Mouse (Mus musculus): Measurements from ENCODE around the gene Ythdf1. TPM values are rescaled to one million over a fixed set of nuclear protein-coding genes. Genes with fewer than 3 reads are reported as not detected.

Gene Ythdf1
- polyA plus RNA-seq (2016; fragmentation: Nextera tagmentation; extraction: Ambion mirVana): 71.3 and 72.6 TPM in 2 replicates

DNA sequence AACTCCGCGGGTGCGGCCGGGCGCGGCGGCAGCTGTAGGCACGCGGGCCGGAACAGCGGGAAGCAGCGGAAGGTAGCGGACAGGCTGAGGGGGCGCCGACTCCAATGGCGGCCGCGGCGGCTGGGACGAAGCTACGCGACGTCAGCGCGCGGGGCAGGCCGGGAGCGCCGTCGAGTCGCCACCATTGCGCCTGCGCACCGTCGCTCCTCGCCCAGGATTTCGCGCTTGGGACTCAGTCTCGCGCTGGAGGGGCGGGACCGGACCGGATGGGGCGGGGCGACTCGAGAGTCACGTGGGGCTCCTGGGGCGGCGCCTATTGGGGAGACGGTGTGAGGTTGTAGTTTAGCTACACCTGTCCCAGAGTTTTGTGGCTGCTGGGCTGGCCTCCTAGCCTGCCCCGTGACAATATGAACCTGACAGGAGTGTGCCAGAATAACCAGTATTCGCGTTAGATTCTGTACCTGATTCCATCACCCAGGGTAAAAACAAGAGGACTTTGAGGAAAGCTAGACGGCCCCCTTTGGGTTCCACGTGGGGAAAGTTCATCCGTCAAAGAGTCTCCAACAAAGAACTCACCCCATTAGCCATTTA, at the start of gene Ythdf1:
Ythdf1 (minus strand) TSS at position 140 of the 591 bp plus-strand sequence.
- Histone ChIP-seq H3K9ac (peak within 1 kb of the TSS; percentile 99), H3K9me3 (no peaks in the 10 kb centered on the region), H3K4me1 (peaks cover 15% of the 10 kb centered on the region), H3K27ac (peak within 1 kb of the TSS; percentile 83), H3K27me3 (no peaks in the 10 kb centered on the region), H3K4me3 (peak within 1 kb of the TSS; percentile 98), H3K36me3 (peaks cover 16% of the 10 kb centered on the region; the same call in 1 of the 2 replicates), H3K4me2 (replicated peaks) (peak within 1 kb of the TSS; percentile 79)
- WGBS: under 1% methylated on average over 56 of the region's 56 CpGs
- peak; percentile 89 for ATAC-seq (ENCODE audit: insufficient number of reproducible peaks, insufficient read depth, low FRiP score, low TSS enrichment)

- no peaks in the 10 kb centered on the region for H3K9me3 ChIP-seq
- peak; percentile 85 for ATAC-seq (ENCODE audit: insufficient number of reproducible peaks, insufficient read depth, low FRiP score, low TSS enrichment)
- no peaks in the 10 kb centered on the region for H3K27me3 ChIP-seq
- H3K4me2 ChIP-seq (replicated peaks): peak within 1 kb of the TSS; percentile 83
- peaks cover 26% of the 10 kb centered on the region for H3K36me3 ChIP-seq
- H3K27ac ChIP-seq: peak within 1 kb of the TSS; percentile 77
- peak within 1 kb of the TSS; percentile 87 for H3K9ac ChIP-seq
- peak within 1 kb of the TSS; percentile 76 for H3K4me3 ChIP-seq
- under 1% methylated on average over 57 of the region's 57 CpGs for WGBS
- H3K4me1 ChIP-seq: peaks cover 12% of the 10 kb centered on the region; the same call in 1 of the 2 replicates
Measured at GRCm38 (mm10) chr2:180967010-180967763, 46.4 kb upstream of the Ythdf1 start, which contains the start of gene Arfgap1. Gene Arfgap1 (plus strand): TSS chr2:180967225.

DNA sequence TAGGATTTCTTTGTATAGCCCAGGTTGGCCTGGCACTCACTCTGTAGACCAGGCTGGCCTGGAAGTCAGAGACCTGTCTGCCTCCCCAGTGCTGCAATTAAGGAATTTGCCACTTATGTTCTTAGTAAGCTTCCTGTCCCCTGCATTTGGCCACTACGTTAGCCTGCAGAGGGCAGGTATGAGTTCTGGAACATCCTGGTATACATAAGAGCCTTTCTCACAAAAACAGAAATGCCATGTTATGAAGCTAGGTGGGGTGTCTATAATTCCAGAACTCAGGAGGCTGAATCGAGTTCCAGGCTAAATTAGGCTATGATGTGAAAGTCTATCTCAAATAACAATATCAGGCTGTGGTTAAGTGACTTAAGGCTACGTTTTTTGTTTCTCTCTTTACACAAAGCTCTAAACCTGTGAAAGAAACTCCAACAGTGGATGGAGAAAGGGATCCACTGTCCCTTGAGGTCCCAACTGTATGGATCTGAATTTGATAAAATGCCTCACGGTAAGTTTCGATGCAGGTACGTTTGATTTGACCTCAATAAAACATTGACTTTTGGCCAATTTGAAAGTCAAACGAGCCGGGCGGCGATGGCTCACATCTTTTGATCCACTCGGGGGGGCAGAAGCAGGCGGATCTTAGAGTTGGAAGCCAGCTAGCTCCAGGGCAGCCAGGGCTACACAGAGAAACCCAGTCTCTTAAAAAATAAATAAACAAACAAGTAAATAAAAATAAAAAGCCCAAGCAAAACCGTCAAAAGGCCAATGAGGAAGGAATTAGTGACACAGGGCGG, 45.5 kb upstream of the Ythdf1 start:
- Histone ChIP-seq H3K4me2 (replicated peaks) (peak overlapping the region; percentile 83), H3K27ac (peak overlapping the region; percentile 77; the same call in 1 of the 2 replicates), H3K36me3 (peaks cover 17% of the 10 kb centered on the region), H3K4me1 (peaks cover 12% of the 10 kb centered on the region; the same call in 1 of the 2 replicates), H3K9me3 (no peaks in the 10 kb centered on the region), H3K27me3 (no peaks in the 10 kb centered on the region), H3K9ac (peak overlapping the region; percentile 87), H3K4me3 (peak overlapping the region; percentile 76)
- 14% methylated on average over 14 of the region's 14 CpGs for WGBS
- no peak; the same call in 1 of the 2 replicates for ATAC-seq (ENCODE audit: insufficient number of reproducible peaks, insufficient read depth, low FRiP score, low TSS enrichment)

- ATAC-seq (ENCODE audit: insufficient number of reproducible peaks, insufficient read depth, low FRiP score, low TSS enrichment): no peak
- 3% methylated on average over 5 of the region's 5 CpGs for WGBS
- H3K27me3 ChIP-seq: no peaks in the 10 kb centered on the region
Measured at GRCm38 (mm10) chr2:180963956-180964355, 43.2 kb upstream of the Ythdf1 start.

DNA sequence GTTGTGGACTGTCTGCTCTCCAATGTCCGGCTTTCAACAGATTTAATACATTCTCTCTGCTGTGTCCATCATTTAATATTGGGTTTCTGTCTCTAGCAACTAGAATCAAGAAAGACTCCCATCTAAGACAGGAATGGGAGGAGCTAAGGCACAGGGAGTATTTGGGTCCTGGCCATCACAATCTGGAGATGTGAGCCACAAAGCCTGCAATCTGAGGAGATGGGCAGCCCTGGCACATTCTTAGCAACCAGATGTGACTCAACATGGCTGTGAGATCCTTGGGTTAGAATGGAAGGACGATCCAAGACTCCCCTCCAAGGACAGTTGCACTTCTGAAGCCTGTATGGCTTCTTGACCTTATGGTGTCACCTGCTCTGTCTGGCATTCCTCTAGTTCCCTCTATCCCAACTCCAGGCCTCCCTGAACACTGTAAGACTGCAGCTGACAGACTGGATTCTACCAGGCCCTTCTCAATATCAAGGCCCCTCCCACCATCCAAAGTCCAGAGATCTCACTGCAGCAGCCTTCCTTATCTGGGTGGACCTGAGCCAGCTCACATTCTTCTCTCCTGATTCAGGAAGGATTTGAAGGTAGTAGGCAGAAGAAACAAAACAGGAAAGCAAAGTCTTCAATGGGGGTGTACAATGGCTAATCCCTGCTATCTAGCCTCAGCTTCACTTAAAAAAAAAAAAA, 42.0 kb upstream of the Ythdf1 start:
- Histone ChIP-seq H3K4me3 (no peak overlapping the region), H3K4me1 (no peaks in the 10 kb centered on the region; the same call in 1 of the 2 replicates), H3K9me3 (no peaks in the 10 kb centered on the region), H3K9ac (no peak overlapping the region), H3K36me3 (no peaks in the 10 kb centered on the region), H3K27me3 (no peaks in the 10 kb centered on the region), H3K4me2 (replicated peaks) (no peak overlapping the region), H3K27ac (no peak overlapping the region)
- WGBS: 64% methylated on average over 2 of the region's 2 CpGs
- no peak for ATAC-seq (ENCODE audit: insufficient number of reproducible peaks, insufficient read depth, low FRiP score, low TSS enrichment)

More at GRCm38 (mm10) chr2:180963956-180964355, 43.2 kb upstream of the Ythdf1 start:
- no peak overlapping the region for H3K9ac ChIP-seq
- 0 out of 2 replicates have a peak, but pooled peaks cover 3% of the 10 kb centered on the region for H3K36me3 ChIP-seq
- no peaks in the 10 kb centered on the region for H3K9me3 ChIP-seq
- H3K4me3 ChIP-seq: no peak overlapping the region
- peaks cover 10% of the 10 kb centered on the region; the same call in 1 of the 2 replicates for H3K4me1 ChIP-seq
- H3K27ac ChIP-seq: no peak overlapping the region
- no peak overlapping the region for H3K4me2 ChIP-seq (replicated peaks)

- Histone ChIP-seq H3K27me3 (peaks cover 5% of the 10 kb centered on the region), H3K27ac (no peak overlapping the region), H3K4me1 (no peaks in the 10 kb centered on the region), H3K4me2 (replicated peaks) (no peak overlapping the region), H3K36me3 (no peaks in the 10 kb centered on the region), H3K9me3 (no peaks in the 10 kb centered on the region), H3K4me3 (no peak overlapping the region), H3K9ac (no peak overlapping the region)
- WGBS: 78% methylated on average over 3 of the region's 3 CpGs
- no peak for ATAC-seq (ENCODE audit: insufficient number of reproducible peaks, insufficient read depth, low FRiP score, low TSS enrichment)
Measured at GRCm38 (mm10) chr2:180960187-180960586, 39.4 kb upstream of the Ythdf1 start.

DNA sequence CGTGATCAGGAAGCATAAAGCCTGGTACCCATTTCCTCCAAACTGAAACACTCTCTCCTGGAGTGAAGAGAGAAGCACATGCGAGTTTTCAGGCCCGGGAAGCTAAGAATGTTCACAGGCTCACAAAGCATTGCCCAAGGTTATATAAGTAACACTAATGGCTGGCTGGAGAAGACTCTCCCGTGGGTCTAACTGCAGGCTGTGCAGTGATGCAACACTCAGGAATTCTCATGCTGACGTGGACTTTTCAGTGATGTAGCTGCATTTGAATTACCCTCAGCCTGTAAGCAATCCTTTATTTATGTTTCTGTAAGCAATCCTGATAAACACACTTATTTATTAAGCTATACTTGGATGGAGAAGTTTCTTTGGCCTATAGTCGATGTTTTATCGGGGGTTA, 38.9 kb upstream of the Ythdf1 start:
- no peak for ATAC-seq (ENCODE audit: insufficient number of reproducible peaks, insufficient read depth, low FRiP score, low TSS enrichment)
- H3K27me3 ChIP-seq: peaks cover 5% of the 10 kb centered on the region
- 0 out of 2 replicates have a peak, but pooled peaks cover 3% of the 10 kb centered on the region for H3K4me1 ChIP-seq
- 73% methylated on average over 7 of the region's 7 CpGs for WGBS
- no peaks in the 10 kb centered on the region for H3K9me3 ChIP-seq
- no peak overlapping the region for H3K4me2 ChIP-seq (replicated peaks)
- no peak overlapping the region for H3K9ac ChIP-seq
- H3K36me3 ChIP-seq: no peaks in the 10 kb centered on the region
- H3K27ac ChIP-seq: no peak overlapping the region
- H3K4me3 ChIP-seq: no peak overlapping the region

DNA sequence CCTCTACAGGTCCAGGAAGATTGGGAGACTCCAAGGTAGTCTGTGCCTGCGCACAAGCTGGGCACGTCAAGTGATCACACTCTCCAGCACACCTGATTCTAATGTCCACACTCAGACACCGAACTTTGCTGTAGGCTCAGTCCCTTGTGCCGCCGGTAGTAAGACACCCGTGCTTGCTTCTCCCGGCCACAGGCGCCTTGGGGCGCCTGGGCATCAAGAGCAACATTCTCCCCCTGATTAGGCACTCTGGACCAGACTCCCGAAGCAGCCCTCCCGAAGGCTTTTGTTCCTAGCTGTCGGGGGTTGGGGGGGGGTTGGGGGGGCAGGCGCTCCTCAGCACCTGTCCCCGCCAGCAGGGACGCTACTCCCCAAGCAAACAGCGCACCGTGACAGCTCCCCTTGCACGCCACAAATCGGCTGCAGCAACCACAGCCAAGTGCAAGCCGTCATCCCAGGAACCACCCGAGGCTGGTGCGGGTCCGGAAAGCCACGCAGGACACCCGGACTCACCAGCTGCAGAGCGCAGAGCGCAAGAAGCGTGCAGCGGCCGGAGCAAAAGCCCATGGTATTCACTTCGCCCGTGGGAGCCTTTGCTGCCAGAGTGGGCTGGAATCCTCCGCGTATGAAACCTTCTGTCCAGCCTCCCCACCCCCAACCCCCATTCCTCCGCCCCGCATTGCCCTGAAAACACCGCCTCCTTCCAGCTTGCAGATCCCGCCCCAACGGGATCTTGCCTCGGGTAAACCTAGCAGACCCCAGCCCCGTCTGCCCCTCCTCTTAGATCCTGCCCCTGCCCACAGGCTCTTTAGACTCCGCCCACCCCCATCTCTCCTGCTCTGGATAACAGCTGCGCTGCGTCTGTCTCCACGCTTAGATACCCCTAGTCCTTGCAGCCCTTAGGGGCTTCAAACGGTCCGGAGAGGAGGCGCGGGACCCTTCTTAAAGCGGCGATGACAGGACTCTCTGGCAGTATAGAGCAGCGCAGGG, 33.6 kb upstream of the Ythdf1 start, which contains the start of gene Nkain4:
Nkain4 (minus strand) TSS at position 639 of the 987 bp plus-strand sequence.
- Histone ChIP-seq H3K9me3 (no peaks in the 10 kb centered on the region), H3K4me3 (peak within 1 kb of the TSS; percentile 58), H3K27me3 (peaks cover 20% of the 10 kb centered on the region), H3K27ac (peak within 1 kb of the TSS; percentile 87), H3K36me3 (no peaks in the 10 kb centered on the region), H3K9ac (peak within 1 kb of the TSS; percentile 69), H3K4me1 (peaks cover 18% of the 10 kb centered on the region), H3K4me2 (replicated peaks) (peak within 1 kb of the TSS; percentile 94)
- peak; percentile 91 for ATAC-seq (ENCODE audit: insufficient number of reproducible peaks, insufficient read depth, low FRiP score, low TSS enrichment)
- WGBS: under 1% methylated on average over 51 of the region's 52 CpGs

DNA sequence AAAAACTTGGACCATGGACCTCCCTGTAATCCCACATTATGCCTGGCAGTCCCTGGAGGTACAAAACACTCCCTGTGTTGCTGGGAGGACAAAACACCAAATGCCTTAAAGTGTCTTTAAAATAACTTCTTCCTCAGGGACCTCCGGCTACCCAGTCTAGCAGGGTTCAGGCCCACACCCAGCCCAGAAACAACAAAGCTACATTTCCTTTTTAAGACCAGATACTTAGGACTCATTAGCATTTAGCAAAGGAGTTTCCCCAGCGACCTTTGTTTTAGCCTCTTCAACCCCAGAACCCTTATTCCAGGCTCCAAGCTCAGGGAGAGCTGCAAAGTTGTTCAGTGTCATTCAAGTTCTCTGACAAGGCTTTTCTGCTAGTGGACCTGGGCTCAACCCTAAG, 32.9 kb upstream of the Ythdf1 start:
- H3K4me2 ChIP-seq (replicated peaks): peak overlapping the region; percentile 94
- peak overlapping the region; percentile 69; the same call in 1 of the 2 replicates for H3K9ac ChIP-seq
- no peaks in the 10 kb centered on the region for H3K9me3 ChIP-seq
- peak overlapping the region; percentile 87; the same call in 1 of the 2 replicates for H3K27ac ChIP-seq
- 27% methylated on average over 2 of the region's 2 CpGs for WGBS
- H3K36me3 ChIP-seq: no peaks in the 10 kb centered on the region
- peaks cover 18% of the 10 kb centered on the region for H3K4me1 ChIP-seq
- ATAC-seq (ENCODE audit: insufficient number of reproducible peaks, insufficient read depth, low FRiP score, low TSS enrichment): no peak
- peaks cover 20% of the 10 kb centered on the region for H3K27me3 ChIP-seq
- H3K4me3 ChIP-seq: peak overlapping the region; percentile 58

DNA sequence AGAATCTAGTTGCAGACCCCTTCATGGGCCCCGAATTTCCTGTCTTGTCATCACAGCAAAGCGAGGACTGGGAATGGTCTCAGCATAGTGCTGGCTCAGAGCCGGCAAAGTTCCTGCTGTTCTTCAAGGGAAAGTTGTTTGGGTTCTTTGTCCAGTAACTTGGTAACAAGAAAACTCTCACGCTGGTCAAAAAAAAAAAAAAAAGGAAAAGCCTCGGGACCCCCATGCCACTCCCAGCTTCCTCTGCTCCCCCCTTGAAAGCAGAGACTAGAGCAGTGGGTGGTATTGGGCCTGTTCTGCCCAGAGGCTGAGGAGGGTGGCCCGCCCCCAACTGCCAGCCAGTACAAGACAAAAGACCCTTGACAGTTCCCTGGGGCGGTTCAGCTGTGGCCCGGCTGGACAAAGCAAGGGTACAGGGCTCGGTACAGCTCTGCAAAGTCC, 32.0 kb upstream of the Ythdf1 start:
- Histone ChIP-seq H3K4me3 (peak overlapping the region; percentile 58), H3K27me3 (peaks cover 20% of the 10 kb centered on the region), H3K36me3 (no peaks in the 10 kb centered on the region), H3K9me3 (no peaks in the 10 kb centered on the region), H3K27ac (no peak overlapping the region), H3K9ac (no peak overlapping the region), H3K4me1 (peaks cover 18% of the 10 kb centered on the region), H3K4me2 (replicated peaks) (peak overlapping the region; percentile 94)
- 10% methylated on average over 9 of the region's 9 CpGs for WGBS
- no peak for ATAC-seq (ENCODE audit: insufficient number of reproducible peaks, insufficient read depth, low FRiP score, low TSS enrichment)
